Mouse (Mus musculus) retina, postnatal 1 day (tissue): ENCODE data around the gene Tmub2.

Experiments
- DNase-seq: peaks from one replicate; pipeline ENCODE4 v3.0.0-alpha.2; 2012

Gene Tmub2

GRCm38 (mm10) chr11:102330039-102330438, 45.3 kb downstream of the Tmub2 start:
- DNase-seq = no peak

GRCm38 (mm10) chr11:102331806-102332205, 47.1 kb downstream of the Tmub2 start:
- no peak for DNase-seq

GRCm38 (mm10) chr11:102333061-102333460, 48.3 kb downstream of the Tmub2 start:
- no peak for DNase-seq

- no peak for DNase-seq
Measured at GRCm38 (mm10) chr11:102334010-102334409, 49.3 kb downstream of the Tmub2 start.

- DNase-seq = peak; percentile 41
Measured at GRCm38 (mm10) chr11:102334973-102335700, 50.4 kb downstream of the Tmub2 start.

GRCm38 (mm10) chr11:102336191-102336590, 51.5 kb downstream of the Tmub2 start:
- no peak for DNase-seq

GRCm38 (mm10) chr11:102337921-102338320, 53.2 kb downstream of the Tmub2 start:
- DNase-seq = no peak

- peak; percentile 30 for DNase-seq
Measured at GRCm38 (mm10) chr11:102338561-102338960, 53.8 kb downstream of the Tmub2 start.
